Mouse (Mus musculus) liver, embryonic 15.5 days (tissue): ENCODE data around the gene Ric8b. TPM values are rescaled to one million over a fixed set of nuclear protein-coding genes. Genes with fewer than 3 reads are reported as not detected.

ENCODE experiments used
- ATAC-seq: fragments of 200-750 bp; cut with Nextera tagmentation; 2 replicates; pipeline ENCODE4 v1.8.0; 2017; ENCODE audit warnings: moderate number of reproducible peaks, mild to moderate bottlenecking, moderate library complexity; ENCODE audit not compliant: insufficient read depth
- H3K27ac ChIP-seq: fragments of 300-500 bp; sonication (generic); replicated peaks from 2 replicates; pipeline ENCODE4 v1.5.1; 2015; ENCODE audit warnings: mild to moderate bottlenecking, inconsistent platforms
- H3K27me3 ChIP-seq: fragments of 300-500 bp; sonication (generic); 2 replicates; pipeline ENCODE4 v1.6.1; 2015; ENCODE audit warnings: mild to moderate bottlenecking, inconsistent platforms
- H3K36me3 ChIP-seq: fragments of 300-500 bp; sonication (generic); replicated peaks from 2 replicates; pipeline ENCODE4 v1.6.1; 2015; ENCODE audit warnings: moderate library complexity, mild to moderate bottlenecking, inconsistent platforms
- H3K4me1 ChIP-seq: fragments of 300-500 bp; sonication (generic); replicated peaks from 2 replicates; pipeline ENCODE4 v1.6.1; 2015; ENCODE audit warnings: inconsistent platforms
- H3K4me2 ChIP-seq: fragments of 300-500 bp; sonication (generic); 2 replicates; pipeline ENCODE4 v1.6.1; 2015; ENCODE audit warnings: moderate library complexity, mild to moderate bottlenecking, inconsistent platforms
- H3K4me3 ChIP-seq: fragments of 300-500 bp; sonication (generic); replicated peaks from 2 replicates; pipeline ENCODE4 v1.5.1; 2015; ENCODE audit warnings: mild to moderate bottlenecking, inconsistent platforms
- H3K9ac ChIP-seq: fragments of 300-500 bp; sonication (generic); 2 replicates; pipeline ENCODE4 v1.6.1; 2015; ENCODE audit warnings: moderate library complexity, mild to moderate bottlenecking, inconsistent platforms
- H3K9me3 ChIP-seq: fragments of 300-500 bp; sonication (generic); replicated peaks from 2 replicates; pipeline ENCODE4 v1.6.1; 2016; ENCODE audit warnings: inconsistent platforms
- WGBS: fragments of 180-500 bp; shearing (Covaris S2); methylation state at CpG from one replicate; pipeline ENCODE4 v1.1.7; 2015; ENCODE audit warnings: mixed read lengths; ENCODE audit not compliant: insufficient replicate concordance; 5-methylcytosine and 5-hydroxymethylcytosine counted together
- polyA plus RNA-seq: library from polyadenylated mRNA; unstranded; fragments of >200 nt; fragmentation: Nextera tagmentation; extraction: Ambion mirVana; gene quantifications from 2 replicates; pipeline ENCODE4 v1.2.1, GENCODE M21; 2015

Ric8b gene
- polyA plus RNA-seq, 1 experiment from 2014 or later, result 3.6 TPM

DNA sequence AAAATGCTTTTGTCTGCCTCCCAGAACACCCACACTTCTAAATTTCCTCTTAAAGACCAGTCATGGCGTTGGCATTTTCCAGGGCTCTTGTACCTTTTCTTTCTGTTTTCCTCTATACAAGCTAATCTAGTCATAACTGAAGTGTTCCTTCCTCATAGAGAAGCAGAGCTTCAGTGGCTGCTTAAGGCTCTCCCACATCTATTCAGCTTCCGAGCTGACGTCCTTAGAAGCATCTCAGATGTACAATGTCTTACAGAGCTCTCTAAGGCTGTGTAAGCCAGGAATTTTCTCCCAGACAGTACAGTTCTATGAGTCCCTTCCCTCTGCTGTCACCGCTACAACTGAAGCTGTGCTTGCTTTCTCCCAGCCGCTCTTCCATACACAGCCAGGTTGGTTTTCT, 21.5 kb downstream of the Ric8b start:
- Histone ChIP-seq H3K27ac (no peak overlapping the region), H3K9ac (no peak overlapping the region), H3K4me3 (no peak overlapping the region), H3K36me3 (no peaks in the 10 kb centered on the region), H3K27me3 (no peaks in the 10 kb centered on the region), H3K4me1 (no peaks in the 10 kb centered on the region), H3K4me2 (no peak overlapping the region), H3K9me3 (no peaks in the 10 kb centered on the region)
- 79% methylated on average over 5 of the region's 5 CpGs for WGBS
- no peak for ATAC-seq

DNA sequence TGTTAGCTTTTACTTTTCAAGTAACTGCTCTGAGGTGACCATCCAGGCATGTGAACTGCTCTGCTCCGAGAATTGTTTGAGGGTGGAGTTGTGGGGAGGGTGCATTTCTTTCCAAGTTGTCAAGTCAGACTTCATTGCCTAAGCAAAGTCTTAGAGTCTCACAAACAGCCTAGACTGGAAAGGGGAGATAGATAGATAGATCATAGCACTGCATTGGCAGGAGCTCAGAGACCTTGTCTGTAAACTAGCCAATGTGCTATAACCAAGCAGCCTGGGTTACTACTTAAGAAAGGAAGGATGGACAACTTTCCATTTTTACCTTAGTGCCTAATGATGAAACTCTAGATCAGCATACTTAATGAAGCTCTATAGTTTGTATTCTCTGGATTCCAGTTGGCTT, 22.9 kb downstream of the Ric8b start:
- no peak for ATAC-seq
- WGBS, result 76% methylated on average over 1 of the region's 1 CpGs

DNA sequence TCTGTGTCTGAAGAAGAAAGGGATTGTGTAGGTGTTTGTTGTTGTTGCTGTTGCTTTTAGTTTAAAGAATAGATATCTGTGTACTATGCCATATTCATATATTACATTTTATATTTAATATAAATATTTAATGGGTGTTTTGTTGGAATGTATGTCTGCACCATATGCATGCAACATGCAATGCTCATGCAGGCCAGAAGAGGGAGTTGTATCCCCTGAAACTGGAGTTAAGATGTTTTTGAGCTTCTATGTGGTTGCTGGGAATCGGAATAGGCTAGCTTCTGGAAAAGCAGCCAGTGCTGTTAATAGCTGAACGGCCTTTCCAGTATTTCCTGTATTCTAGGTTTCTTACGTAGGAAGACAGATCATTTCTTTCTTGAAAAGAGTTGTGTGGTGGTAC, 28.3 kb downstream of the Ric8b start:
- Histone ChIP-seq H3K9me3 (no peaks in the 10 kb centered on the region), H3K9ac (no peak overlapping the region), H3K4me1 (0 out of 2 replicates have a peak, but pooled peaks cover 12% of the 10 kb centered on the region), H3K4me3 (no peak overlapping the region), H3K27me3 (no peaks in the 10 kb centered on the region), H3K27ac (no peak overlapping the region), H3K36me3 (peaks cover 15% of the 10 kb centered on the region), H3K4me2 (no peak overlapping the region)
- no peak for ATAC-seq
- 78% methylated on average over 3 of the region's 3 CpGs for WGBS

More for the DNA sequence above, 22.9 kb downstream of the Ric8b start:
- Histone ChIP-seq H3K9ac (no peak overlapping the region), H3K9me3 (no peaks in the 10 kb centered on the region), H3K27me3 (no peaks in the 10 kb centered on the region), H3K4me3 (no peak overlapping the region), H3K4me2 (no peak overlapping the region), H3K27ac (no peak overlapping the region), H3K36me3 (no peaks in the 10 kb centered on the region), H3K4me1 (no peaks in the 10 kb centered on the region)

DNA sequence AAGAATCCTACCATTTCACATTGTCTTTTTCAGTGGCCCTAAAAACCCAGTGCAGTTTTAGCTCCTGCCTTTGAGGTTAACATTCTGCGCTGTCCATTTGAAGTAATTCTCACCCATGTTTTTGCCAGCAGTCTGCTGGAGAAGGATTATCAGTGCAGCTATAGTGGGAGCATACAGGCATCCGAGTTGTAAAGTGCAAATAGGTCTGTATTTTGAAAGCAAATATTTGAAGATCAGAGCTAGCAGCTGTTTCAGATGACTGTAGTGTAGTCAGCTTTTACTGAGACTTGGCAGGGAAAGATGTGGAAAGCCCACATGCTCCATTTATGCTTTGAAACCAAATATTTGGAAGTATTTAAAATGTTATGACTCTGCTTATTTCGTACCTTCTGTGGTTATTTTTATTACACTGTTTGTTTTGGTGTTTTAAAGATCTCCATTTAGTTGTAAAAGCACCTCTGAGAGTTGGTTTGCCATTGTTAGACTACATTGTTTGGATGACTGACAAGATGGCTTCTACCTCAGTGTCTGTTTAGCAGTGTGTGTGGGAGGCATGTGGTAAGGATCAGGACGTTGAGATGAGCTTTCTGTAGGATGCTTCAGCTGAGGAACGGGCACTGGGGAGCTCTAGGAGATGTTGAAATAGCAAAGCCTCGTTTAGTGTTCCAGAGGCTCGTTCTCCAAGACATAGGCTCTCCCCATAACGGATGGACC, 31.7 kb downstream of the Ric8b start:
- no peak for ATAC-seq
- Histone ChIP-seq H3K4me2 (no peak overlapping the region), H3K36me3 (peaks cover 15% of the 10 kb centered on the region), H3K27me3 (no peaks in the 10 kb centered on the region), H3K27ac (no peak overlapping the region), H3K9ac (no peak overlapping the region), H3K4me3 (no peak overlapping the region), H3K9me3 (no peaks in the 10 kb centered on the region), H3K4me1 (0 out of 2 replicates have a peak, but pooled peaks cover 12% of the 10 kb centered on the region)
- 59% methylated on average over 8 of the region's 8 CpGs for WGBS

DNA sequence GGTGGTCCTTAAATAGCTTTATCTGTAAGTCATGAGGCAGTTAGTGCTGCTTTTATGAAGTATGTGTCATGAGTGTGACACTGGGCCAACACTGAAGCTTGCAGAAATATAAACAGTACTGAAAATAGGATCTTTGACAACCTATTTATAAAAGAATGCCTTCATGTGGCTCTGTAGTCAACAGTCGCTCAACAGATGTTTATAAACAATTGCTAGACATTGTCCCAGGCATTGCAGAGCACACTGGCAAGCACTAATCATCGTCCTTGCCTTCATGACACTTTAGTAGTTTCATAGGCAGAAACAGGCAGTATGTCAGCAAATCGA, 32.2 kb downstream of the Ric8b start:
- H3K4me3 ChIP-seq, result no peak overlapping the region
- peaks cover 19% of the 10 kb centered on the region for H3K36me3 ChIP-seq
- no peak overlapping the region for H3K4me2 ChIP-seq
- H3K9me3 ChIP-seq, result no peaks in the 10 kb centered on the region
- no peak overlapping the region for H3K27ac ChIP-seq
- 0 out of 2 replicates have a peak, but pooled peaks cover 12% of the 10 kb centered on the region for H3K4me1 ChIP-seq
- WGBS, result 73% methylated on average over 3 of the region's 3 CpGs
- no peak for ATAC-seq
- H3K9ac ChIP-seq, result no peak overlapping the region
- H3K27me3 ChIP-seq, result no peaks in the 10 kb centered on the region

DNA sequence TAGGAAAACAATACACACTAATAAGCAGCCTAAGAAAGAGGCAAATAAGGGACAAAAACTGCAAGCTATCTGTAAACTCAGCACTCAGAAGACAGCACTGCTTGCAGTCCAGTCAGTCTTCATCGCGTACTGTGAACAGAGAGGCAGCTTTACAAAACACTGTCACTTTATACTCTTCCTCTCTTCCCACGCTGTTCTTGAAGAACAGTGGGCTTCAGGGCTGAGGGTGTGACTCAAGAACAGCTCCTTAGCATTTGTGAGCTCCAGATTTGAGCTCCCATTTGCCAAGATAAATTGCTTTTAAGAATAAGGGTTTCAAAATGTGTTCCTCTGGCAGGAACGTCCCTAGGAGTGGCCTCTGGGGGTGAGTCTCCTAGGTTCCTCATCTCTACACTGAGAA, 33.0 kb downstream of the Ric8b start:
- peaks cover 19% of the 10 kb centered on the region for H3K36me3 ChIP-seq
- no peak overlapping the region for H3K4me2 ChIP-seq

DNA sequence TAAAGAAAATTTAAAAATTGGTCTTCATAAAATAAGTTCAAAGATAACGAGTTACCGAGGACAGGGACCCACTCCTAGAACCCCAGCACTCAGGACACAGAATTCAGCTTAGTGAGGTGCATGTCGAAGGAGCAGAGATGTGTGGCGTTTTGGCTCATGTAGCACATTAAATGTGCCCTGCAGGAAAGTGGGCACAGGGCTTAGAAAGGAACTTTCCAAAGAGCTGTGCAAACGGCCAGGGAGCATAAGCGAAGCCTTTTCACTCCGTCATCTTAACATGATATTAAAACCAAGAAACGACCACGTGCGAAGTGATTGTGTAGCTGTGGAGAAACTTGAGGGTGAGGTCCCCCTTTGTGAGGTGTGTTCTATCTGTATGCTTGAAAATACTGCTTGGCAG, 36.8 kb downstream of the Ric8b start:
- no peak overlapping the region for H3K4me2 ChIP-seq
- H3K27ac ChIP-seq, result no peak overlapping the region
- H3K9me3 ChIP-seq, result no peaks in the 10 kb centered on the region
- no peaks in the 10 kb centered on the region for H3K27me3 ChIP-seq
- peaks cover 6% of the 10 kb centered on the region; the same call in 1 of the 2 replicates for H3K36me3 ChIP-seq
- no peak for ATAC-seq
- 82% methylated on average over 10 of the region's 10 CpGs for WGBS
- H3K4me3 ChIP-seq, result no peak overlapping the region
- H3K4me1 ChIP-seq, result peaks cover 20% of the 10 kb centered on the region; the same call in 1 of the 2 replicates
- H3K9ac ChIP-seq, result no peak overlapping the region

More for the DNA sequence above, 33.0 kb downstream of the Ric8b start:
- ATAC-seq, result no peak
- no peak overlapping the region for H3K9ac ChIP-seq
- 69% methylated on average over 4 of the region's 4 CpGs for WGBS
- H3K9me3 ChIP-seq, result no peaks in the 10 kb centered on the region
- H3K4me3 ChIP-seq, result no peak overlapping the region
- 0 out of 2 replicates have a peak, but pooled peaks cover 17% of the 10 kb centered on the region for H3K4me1 ChIP-seq
- H3K27ac ChIP-seq, result no peak overlapping the region
- no peaks in the 10 kb centered on the region for H3K27me3 ChIP-seq

DNA sequence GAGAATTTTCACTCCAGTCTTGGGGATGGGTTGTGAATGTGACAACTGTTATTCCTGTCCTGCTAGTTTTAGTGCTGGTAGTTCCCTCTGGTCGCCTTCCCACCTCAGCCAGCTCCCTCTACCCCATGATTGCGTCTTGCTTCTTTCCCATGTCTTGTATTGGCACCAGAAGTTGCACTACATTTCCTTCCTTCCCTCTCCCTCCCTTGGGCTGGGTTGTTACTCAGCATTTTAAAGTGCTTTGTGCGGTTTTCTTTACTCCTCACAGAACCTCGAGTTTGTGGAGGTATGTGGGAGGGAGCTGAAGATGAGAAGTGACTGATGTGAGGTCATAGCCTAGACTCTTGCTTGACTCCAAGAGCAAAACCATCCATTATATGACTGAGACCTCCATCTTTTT, 38.8 kb downstream of the Ric8b start:
- ATAC-seq, result no peak
- Histone ChIP-seq H3K4me2 (no peak overlapping the region), H3K27me3 (no peaks in the 10 kb centered on the region), H3K4me1 (peaks cover 14% of the 10 kb centered on the region; the same call in 1 of the 2 replicates), H3K27ac (no peak overlapping the region), H3K9ac (no peak overlapping the region), H3K9me3 (no peaks in the 10 kb centered on the region), H3K36me3 (peaks cover 12% of the 10 kb centered on the region; the same call in 1 of the 2 replicates), H3K4me3 (no peak overlapping the region)
- 25% methylated on average over 4 of the region's 4 CpGs for WGBS

DNA sequence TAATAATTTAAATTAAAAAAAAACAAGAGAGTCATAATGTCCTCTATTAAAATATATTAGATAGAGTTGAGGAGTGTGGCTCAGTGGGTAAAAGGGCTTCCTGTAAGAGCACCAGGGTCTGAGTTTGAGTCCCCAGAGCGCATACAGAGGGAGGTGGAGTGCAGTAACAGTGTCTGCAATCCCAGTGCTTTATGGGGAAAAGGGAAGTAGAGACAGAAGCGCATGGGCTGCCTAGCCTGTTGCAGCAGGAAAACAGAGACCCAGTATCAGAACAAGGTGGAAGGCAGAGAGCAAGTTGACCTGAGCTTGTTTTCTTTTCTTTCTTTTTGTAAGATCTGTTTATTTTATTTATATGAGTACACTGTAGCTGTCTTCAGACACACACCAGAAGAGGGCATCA, 41.2 kb downstream of the Ric8b start:
- Histone ChIP-seq H3K4me1 (peaks cover 14% of the 10 kb centered on the region; the same call in 1 of the 2 replicates), H3K9ac (no peak overlapping the region), H3K4me3 (no peak overlapping the region), H3K36me3 (peaks cover 12% of the 10 kb centered on the region; the same call in 1 of the 2 replicates), H3K27ac (no peak overlapping the region), H3K27me3 (no peaks in the 10 kb centered on the region), H3K4me2 (no peak overlapping the region), H3K9me3 (no peaks in the 10 kb centered on the region)
- ATAC-seq, result no peak
- WGBS, result 68% methylated on average over 2 of the region's 2 CpGs

DNA sequence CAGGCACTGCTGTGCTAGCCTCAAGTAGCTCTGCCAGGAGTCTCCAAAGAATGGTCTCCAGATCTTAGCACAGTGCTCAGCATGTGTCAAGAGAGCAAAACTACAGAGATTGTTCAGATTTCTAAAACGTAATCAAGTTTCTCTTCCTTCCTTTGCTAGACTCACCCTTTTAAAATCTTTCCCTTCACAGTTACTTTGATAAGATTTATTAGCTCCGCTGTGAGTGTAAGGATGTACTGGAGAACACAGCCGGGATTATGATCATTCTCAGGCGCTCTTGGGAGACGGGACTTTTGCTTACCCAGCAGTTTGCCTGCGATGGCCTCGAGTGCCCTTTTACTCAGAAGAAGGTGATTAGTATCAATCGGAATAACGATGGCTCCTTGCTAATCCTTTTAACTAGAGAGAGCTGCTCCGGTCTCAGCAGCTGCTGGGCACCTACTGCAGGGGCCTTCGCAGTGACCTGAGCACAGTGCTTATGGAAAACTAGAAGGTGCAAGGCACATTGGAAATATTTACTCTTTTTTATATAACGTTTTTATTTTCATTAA, 43.0 kb downstream of the Ric8b start:
- H3K36me3 ChIP-seq, result peaks cover 11% of the 10 kb centered on the region; the same call in 1 of the 2 replicates
- no peak overlapping the region for H3K9ac ChIP-seq
- H3K27me3 ChIP-seq, result no peaks in the 10 kb centered on the region
- H3K27ac ChIP-seq, result no peak overlapping the region
- no peak overlapping the region for H3K4me2 ChIP-seq
- H3K4me1 ChIP-seq, result peaks cover 9% of the 10 kb centered on the region; the same call in 1 of the 2 replicates
- ATAC-seq, result no peak
- no peaks in the 10 kb centered on the region for H3K9me3 ChIP-seq
- 74% methylated on average over 12 of the region's 12 CpGs for WGBS
- H3K4me3 ChIP-seq, result no peak overlapping the region

DNA sequence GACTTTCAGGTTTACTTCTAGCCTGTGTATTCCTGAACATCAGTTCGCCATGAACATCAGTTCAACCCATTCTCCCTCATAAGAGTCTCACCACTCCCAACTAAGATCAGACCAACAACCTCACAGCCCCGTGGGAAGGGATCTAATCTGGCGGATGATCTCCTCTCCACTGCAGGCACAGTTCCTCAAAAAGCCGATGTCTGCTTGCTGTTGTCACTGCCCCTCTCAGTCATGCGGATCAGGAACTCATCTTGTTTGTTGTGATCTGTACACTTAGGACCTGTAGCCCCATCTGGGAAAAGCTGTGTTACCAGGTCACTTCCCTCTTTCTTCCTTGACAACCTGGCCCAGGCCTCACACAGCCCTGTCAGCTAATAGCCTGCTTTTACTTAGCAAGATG, 45.7 kb downstream of the Ric8b start:
- Histone ChIP-seq H3K9ac (no peak overlapping the region), H3K27ac (no peak overlapping the region), H3K4me2 (no peak overlapping the region), H3K36me3 (peaks cover 11% of the 10 kb centered on the region; the same call in 1 of the 2 replicates), H3K4me1 (0 out of 2 replicates have a peak, but pooled peaks cover 7% of the 10 kb centered on the region), H3K27me3 (no peaks in the 10 kb centered on the region), H3K9me3 (no peaks in the 10 kb centered on the region), H3K4me3 (no peak overlapping the region)
- no peak for ATAC-seq
- 44% methylated on average over 5 of the region's 5 CpGs for WGBS
